Mouse (Mus musculus) adrenal gland, adult (tissue): ENCODE data around the gene Hint1.

Experiments
- DNase-seq, 2 experiments: peaks; one replicate each; pipeline ENCODE4 v3.0.0; 2022 to 2023; ENCODE audit warnings: low spot score in 1 of 2; ENCODE audit not compliant: inconsistent age in 2 of 2

Hint1 gene

DNA sequence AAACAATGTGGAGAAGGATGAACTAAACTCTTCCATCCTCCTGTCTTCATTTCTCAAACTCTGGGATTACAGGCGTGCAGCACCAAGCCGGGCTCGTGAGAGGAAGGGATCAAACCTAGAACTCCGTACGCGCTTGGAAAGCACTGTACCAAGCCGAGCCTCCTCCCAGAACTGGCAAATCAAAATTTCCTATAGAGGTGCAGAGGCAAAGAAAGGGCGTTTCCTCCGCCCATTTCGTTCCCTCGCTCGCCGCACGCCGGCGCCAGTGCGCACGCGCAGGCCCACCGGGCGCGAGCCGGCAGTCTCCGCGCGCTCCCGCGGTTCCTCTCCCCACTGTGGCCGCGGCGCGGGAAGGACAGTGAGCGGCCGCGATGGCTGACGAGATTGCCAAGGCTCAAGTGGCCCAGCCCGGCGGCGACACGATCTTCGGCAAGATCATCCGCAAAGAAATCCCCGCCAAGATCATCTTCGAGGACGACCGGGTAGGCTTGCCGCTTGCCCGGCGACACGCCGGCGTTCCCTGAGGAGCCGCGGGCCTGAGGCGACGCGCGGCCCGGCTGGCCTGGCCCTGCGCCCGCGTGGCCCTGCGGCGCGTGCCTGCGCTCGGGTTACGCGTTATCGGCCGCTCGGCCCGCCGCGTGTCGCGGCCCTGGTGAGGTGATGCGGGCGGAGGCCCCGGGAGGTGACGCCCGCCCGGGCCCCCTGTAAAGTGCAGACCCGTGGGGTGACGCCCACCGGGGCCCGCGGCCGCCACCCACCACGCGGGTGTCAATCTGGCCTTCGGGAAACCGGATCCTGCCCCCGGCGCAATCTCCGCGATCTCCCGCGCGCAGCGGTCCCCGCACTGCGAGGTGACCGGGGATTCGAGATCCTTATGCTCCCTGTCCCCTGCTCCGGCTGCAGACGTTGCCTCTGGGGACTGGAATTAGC, at the start of gene Hint1:
Gene Hint1 (plus strand): TSS at position 265 of the 930 bp plus-strand sequence.
- peak; percentile 94 to 98 for DNase-seq

DNA sequence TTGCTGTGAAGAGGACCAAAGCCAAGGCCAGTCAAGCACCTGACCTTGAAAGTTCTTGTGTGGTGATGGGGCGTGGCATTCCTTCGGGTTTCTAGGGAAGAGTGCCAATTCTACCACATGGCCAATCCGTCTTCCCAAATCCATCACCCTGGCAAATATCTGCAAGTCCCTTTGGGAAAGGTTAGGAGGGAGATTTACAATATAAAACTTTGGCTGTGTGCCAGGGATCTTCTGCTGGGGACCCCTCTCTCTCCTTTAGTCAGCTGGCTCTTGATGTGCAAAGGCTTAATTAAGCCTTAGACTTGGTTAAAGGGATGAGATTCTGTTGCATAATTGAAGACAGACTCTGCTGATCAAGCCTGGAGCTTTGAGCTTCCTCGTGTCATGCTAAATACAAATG, 48.7 kb upstream of the Hint1 start:
- no peak for DNase-seq

DNA sequence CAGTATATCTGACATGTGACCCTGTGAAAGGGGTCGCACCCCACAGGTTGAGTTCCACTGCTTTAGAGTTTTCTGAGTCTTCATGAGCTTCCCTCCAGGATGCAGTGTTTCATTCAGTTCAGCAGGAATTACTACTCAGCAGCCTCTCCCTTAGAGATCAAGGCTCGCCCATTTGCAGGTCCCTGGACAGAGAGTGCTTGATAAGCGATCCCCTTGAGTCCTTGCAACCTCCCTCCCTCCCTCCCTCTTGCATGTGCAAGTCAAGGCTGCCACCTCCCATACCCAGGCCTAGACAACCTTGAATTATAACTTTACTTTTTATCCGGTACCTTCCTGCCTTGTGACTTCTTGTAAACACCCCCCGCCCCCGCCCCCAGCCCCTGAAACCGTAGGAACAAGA, 46.7 kb upstream of the Hint1 start:
- DNase-seq, result peak; percentile 29 to 55

DNA sequence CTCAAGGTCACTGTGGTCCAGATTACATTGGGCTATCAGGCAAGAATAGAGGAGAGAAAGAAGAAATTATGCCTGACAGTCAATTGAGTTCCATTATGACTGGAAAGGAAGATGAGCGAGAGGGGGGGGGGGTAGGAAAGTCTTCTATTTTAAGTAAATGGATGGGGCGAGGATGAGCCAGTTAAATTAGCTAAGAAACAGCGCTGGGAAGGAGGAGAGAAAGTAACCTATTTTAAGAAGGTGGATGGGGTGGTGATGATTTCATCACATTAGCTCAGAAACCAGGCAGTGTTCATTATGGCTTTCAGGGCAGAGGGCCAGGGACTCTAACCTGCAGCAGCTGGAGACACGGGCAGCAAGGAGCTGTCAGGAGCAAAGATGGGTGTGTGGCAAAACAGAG, 42.7 kb upstream of the Hint1 start:
- no peak for DNase-seq

DNA sequence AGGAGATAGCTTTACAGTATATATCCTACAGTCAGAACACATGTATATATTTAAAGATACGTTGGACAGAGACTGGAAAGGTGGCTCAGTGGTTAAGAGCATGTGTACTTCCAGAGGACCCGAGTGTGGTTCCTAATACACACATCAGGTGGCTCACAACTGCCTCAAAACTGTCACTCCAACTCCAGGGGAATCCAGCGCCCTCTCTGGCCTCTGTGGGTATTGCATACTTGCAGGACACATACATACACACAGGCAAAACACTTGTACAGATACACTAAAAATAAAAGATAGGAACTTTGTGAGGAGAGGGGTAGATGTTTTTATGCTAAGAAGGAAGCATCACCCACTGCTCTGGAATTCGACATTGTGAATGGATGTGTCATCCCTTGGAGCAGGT, 40.4 kb upstream of the Hint1 start:
- DNase-seq, result no peak

DNA sequence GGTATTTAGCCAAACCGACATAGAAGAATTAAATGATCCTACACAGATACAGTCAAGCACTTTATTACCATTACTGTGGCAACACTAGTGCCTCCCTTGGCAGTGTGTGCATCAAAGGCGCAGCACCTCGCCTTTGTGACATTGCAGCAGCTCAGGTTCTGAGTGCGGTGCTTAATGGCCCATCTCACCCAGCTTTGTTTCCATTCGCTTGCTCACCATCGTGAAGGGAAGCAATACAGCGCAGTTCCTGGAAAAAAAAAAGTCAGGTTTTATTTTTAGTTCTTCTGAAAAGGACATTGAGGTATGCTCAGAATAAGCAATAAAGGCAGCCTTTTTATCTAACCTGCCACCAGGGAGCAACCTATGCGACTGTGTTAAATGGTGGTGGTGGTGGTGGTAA, 39.4 kb upstream of the Hint1 start:
- DNase-seq, result no peak

DNA sequence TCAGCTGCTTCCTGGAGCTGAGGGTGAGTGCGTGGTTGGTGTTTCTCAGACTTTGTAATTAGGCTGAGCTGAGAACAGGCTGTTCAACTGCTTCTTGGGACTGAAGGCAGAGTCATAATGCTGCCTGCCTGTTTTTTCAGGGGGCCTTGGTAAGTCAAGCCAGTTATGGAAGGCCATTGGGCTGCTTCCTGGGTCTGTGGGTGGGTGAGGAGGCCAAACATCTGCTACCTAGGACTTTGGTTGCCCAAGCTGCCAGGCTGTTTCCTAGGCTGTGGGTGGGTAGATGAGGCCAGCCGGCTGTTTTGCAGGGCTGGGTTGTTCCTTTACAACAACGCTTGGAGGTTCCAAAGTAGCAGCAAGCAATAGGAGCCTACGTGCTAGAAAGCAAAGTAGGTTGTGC, 32.4 kb upstream of the Hint1 start:
- DNase-seq, result no peak

DNA sequence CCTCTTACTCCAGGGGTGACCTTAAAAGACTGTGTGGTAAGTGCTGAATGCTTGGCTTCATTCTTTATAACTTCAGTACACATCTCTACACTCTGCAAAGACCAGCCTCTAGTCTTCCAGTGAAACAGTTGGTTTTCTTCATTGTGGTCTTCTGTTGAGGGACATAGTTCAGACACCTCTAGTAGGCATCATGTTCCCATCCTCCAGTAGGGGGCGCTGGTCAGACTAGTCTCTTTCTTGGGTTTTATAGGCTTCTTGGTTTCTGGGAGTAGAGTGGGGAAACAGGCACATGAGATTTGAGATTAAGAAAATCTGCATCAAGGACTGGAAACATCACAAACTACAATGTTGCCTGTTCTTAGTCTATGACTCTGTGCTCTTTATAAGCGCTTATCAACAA, 31.6 kb upstream of the Hint1 start:
- no peak for DNase-seq

DNA sequence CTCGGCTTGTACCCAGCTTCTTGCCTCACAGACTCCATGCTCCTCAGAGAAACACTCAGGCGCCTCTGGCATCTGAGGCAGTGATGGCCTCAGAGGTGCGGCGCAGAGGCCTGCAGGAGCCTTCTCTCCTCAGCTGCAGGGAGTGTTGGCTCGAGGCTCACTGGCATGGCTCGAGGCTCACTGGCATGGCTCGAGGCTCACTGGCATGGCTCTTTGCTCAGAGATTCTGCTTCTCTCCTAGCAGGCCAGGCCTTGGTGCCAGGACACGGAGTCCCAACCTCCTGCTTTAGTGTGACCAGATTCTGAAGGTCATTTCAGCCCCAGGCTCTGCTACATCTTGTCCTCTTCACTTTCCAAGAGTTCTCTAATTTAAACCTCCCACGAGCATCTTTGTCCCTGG, 30.1 kb upstream of the Hint1 start:
- DNase-seq, result peak in 1 of 2 experiments; percentile 42

DNA sequence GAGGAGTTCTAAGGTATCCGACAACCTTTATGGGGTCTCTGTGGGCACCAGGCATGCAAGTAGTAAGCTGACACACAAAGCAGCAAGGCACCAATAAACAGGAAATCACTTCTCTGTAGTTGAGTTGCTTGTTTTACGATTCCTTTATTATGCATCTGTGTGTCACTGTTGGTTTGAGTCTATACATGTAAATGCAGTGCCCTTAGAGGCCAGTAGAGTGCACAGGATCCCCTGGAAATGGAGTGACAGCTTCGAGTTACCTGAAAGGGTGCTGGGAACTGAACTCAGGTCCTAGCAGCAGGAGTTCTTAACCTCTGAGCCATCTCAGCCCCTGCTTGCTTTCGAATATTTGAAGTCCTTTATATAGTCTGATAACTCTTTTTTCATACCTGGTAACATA, 26.5 kb upstream of the Hint1 start:
- no peak for DNase-seq

DNA sequence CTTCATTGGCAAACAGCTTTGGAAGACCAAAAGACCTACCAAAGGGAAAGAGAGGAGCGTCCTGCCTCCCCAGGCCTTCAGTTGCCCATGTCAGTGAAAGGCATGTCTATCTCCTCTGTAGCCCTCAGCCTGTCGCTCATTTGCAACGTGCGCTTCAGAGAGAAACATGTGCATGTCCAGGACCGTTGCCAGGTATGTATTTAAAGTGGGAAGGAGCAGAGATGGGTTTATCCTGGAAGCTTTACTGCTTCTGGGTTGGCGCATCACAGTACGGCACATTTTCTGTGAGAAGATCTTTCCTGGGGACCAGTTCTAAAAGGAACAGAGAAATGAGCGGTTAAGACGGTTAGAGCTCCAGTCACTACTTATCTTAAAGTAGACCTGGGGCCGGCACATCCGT, 25.3 kb upstream of the Hint1 start:
- DNase-seq, result no peak

DNA sequence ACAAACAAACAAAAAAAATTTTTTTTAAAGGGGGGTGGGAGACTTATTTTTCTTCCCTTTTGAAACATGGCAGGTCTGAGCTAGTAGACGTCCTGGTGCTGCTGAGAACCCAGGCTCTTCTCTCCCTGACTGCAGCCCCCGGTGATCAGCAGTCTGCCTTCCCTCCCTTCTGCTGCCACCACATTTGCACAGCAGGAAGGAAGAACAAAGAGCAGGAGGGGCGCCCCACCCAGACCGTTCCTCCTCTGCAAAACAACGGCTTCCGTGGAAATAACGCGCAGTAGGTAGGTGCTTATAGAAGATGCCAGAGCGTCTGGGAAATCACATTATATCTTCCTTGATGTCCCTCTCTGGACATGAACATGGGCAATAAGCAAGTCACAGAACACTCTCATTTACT, 21.8 kb upstream of the Hint1 start:
- DNase-seq, result no peak

DNA sequence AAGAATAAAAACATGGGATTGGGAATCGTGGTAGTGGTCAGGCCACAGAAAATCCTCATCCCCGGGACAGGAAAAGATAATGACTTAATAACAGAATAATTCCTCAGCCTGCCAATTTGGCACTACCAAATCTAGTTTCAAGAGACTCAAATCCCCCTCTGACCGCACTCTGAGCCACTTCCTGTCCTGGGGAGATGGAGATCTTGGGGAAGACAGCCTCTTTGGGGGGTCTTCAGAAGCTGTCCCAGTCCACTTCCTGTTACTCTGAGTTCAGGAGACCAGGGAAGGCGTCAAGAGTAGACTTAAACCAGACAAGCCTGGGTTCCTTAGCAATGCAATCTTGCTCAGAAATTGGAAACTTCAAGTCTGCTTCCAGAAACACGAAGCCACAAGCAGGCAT, 21.2 kb upstream of the Hint1 start:
- no peak for DNase-seq

DNA sequence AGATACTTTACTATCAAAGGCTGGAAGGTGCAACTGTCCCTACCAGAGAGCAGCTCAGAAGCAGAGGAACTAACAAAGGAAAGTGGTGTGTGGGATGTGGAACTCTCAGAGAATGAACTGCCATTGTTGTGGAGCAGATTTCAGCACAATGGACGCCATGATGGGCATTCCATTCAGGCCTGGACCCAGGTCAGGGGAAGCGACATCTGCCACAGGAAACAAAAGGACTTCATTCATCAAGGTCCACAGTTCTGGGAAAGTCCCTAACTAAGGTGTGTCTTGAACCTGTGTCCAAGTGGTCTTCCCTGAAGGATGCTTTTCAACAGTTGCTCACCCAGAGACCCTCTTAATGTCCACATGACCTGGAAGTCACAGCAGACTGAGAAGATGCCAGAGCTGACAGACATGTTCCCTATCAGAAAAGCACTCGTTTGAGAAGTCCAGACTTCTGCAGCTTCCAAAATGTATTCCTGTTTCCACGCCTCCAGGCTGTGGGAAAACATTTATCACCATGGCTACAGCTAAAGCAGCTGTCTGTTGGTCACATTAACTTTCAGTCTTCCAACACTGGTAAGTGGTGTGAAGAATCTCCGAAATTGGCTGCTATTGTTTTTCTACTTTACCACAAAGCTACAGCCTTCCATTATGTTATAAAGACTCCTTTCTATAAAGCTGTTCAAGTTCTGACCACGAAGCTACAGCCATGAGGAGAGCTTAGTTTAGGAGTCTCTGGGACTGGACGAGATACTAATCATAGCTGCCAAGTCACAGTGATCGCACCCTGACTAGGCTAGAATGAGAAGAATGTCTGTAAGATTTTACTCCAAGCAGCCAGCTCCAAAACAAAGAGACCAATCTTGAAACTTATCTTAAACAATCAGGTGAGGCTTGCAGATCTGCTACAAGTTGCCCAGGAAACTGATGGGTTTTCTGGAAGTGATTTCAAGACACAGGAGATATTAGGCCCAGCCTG, 20.4 kb upstream of the Hint1 start:
- no peak for DNase-seq

DNA sequence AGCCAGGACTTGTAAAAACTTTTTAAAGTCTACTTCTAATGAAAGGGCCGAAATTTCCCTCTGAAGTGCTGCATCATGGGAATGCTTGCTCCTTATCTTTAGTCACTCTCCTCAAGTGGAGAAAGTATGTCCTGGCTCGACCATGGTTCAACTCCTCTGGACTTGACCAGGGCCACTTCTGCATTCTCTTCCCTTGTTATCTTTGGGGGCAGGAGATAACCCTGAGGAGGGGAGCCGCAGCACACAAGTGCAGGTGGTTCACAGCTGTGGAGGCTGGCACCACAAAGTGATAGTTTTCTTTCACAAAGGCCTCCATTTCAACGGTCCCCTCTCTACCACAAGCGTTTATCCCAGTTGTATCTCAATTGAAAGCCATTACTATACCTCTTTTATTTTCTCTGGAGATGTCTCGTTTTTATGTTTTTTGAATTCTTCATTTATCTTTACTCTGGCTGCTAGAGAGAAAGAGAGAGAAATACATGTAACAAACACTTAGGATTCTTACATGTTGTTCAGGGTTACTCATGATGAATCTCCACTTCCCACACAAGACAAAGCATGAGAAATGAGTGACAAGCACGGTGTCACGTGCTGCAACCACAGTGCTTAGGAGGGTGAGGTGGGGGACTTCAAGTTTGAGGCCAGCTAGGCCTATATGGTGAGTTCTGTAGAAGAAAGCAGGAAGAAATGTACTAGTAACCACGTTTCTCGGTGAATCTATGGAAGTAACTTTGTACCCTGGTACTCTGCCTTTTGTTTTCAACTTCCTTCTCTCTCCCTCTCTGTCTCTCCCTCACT, 16.0 kb upstream of the Hint1 start:
- no peak for DNase-seq

DNA sequence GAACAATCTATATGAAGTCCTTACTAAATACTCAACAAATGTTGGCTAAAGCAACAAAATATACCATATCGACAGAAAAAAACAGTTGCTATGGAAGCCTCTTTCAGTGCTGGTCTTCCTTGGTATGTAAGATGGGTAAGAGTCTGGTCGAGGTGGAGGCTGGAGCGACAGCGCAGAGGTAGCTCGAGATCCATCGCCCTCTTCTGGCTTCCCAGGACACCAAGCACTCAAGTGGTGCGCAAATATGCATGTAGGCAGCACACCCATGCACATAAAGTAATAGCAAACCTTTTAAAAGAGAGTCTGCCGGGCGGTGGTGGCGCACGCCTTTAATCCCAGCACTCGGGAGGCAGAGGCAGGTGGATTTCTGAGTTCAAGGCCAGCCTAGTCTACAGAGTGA, 14.5 kb upstream of the Hint1 start:
- no peak for DNase-seq

DNA sequence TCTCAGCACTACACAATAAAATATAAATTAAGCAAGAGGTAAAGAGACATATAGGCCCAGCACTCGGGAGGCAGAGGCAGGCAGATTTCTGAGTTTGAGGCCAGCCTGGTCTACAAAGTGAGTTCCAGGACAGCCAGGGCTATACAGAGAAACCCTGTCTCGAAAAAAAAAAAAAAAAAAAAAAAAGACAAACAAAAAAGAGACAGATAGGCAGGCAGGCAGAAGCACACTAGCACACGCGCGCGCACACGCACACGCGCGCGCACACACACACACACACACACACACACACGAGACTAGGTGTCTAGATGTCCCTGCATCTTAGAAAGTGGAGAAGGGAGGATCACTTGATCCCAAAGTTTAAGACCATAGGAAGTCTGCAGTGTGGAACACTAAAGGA, 7.3 kb upstream of the Hint1 start:
- peak in 1 of 2 experiments; percentile 16 for DNase-seq

DNA sequence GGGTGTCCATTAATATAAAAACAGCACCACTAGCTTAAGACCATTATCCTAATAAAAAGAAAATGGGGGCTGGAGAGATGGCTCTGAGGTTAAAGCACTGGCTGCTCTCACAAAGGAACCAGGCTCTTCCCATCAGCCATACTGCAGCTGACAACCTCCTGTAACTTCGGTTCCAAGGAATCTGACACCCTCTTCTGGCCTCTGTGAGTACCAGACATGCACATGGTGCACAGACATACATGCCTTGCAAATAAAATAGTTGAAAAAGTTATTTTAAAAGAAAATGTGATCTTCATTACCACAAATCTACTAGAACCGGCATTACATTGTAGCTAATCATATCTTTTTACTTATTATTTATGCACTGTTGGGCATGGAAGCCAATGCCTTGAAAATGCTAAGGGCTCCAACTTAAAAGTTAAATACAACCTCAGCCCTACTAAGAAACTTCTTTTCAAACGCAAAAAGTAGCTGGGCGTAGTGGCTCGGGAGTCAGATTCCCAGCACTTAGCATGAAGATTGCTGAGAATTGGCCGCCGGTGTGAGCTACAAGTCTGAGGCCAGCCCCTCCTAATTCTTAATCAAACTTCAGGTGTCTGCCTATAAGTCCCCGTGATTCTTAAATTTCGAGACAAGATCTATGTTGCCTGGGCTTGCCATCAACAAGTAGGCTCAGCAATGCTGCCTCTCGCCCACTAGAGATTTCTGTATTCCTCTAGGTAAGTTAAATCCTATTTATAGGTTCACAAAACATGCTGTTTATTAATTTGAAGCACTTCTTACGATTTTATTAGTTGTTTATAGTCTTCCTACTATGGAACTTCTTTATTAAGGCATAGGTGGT, 6.6 kb upstream of the Hint1 start:
- DNase-seq, result peak in 1 of 2 experiments; percentile 57

DNA sequence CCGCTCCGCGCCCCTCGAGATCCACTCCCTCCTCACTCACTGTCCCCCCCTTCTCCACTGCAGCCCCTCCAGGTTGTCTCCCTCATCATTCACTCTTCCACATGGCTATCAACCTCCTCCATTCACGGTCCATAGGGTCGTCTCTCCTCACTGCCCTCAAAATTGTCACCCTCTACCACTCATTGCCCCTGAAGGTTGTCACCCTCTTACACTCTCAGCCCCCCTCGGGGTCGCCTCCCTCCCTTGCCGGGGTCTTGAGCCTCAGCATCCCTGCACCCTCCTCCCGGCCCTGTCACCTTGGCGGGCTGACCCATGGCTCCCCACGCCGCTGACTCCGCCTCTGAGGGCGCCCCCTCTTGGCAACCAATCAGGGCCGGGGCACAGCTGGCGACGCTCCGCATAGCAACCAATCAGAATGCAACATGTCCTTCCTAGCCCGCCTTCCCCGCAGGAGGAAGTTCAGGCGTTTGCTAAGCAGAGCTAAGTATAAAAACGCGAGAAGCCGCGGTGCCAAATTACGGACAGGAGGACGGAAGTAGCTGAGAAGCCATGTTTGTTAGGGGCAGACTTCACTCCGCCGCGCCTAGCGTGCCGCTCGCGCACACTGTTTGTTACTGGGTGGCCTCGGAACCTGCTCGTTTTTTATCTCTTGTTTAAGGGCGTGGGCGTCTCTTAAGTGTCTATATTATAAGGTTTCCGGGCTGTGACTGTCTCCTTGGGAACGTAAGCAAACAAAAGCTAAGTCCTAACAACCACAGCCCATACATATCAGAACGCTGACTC, 5.7 kb upstream of the Hint1 start, which contains the start of gene Lyrm7:
Gene Lyrm7 (minus strand): TSS at position 661 of the 783 bp plus-strand sequence.
- peak; percentile 98 for DNase-seq
